Mouse (Mus musculus) brain, embryonic 14.5 days (tissue): ENCODE measurements around the gene Sorcs3. TPM values are rescaled to one million over a fixed set of nuclear protein-coding genes. Genes with fewer than 3 reads are reported as not detected.

Experiments
- DNase-seq: peaks from one replicate; pipeline ENCODE4 v3.0.0-alpha.2; 2011; ENCODE audit warnings: low read depth
- CTCF ChIP-seq: fragments of 200-500 bp; IDR thresholded peaks from 2 replicates; pipeline ENCODE4 v1.5.1; 2012; ENCODE audit warnings: inconsistent platforms, mild to moderate bottlenecking, moderate library complexity, borderline replicate concordance; ENCODE audit not compliant: insufficient read depth, insufficient read length; ENCODE audit errors: extremely low read depth
- POLR2A ChIP-seq: fragments of 200-500 bp; IDR thresholded peaks from 2 replicates; pipeline ENCODE4 v1.6.1; 2012; ENCODE audit warnings: mild to moderate bottlenecking, inconsistent platforms, borderline replicate concordance; ENCODE audit not compliant: poor library complexity, insufficient read depth, insufficient read length, severe bottlenecking; ENCODE audit errors: extremely low read depth
- polyA plus RNA-seq: library from polyadenylated mRNA; depleted of rRNA; stranded (reverse); fragments of >200 nt; gene quantifications from 2 replicates; pipeline ENCODE4 v1.2.3, GENCODE M21; 2012

The Sorcs3 gene
- polyA plus RNA-seq, 1 experiment, result 14.6 TPM

- no peak for DNase-seq
These were observed 270.1 kb downstream of the Sorcs3 start for GRCm38 (mm10) chr19:48475784-48476410.

GRCm38 (mm10) chr19:48478864-48479263 is 273.0 kb downstream of the Sorcs3 start:
- TF ChIP-seq CTCF (no peak), POLR2A (no peak)
- no peak for DNase-seq

More at GRCm38 (mm10) chr19:48475784-48476410, 270.1 kb downstream of the Sorcs3 start:
- TF ChIP-seq POLR2A (no peak), CTCF (no peak)

- peak; percentile 78 for DNase-seq
- TF ChIP-seq CTCF (no peak), POLR2A (no peak)
These were observed 277.1 kb downstream of the Sorcs3 start for GRCm38 (mm10) chr19:48482946-48483345.

- DNase-seq, result peak; percentile 53
- TF ChIP-seq POLR2A (no peak), CTCF (no peak)
These were observed 285.3 kb downstream of the Sorcs3 start for GRCm38 (mm10) chr19:48491111-48491510.

GRCm38 (mm10) chr19:48503896-48504620 is 298.2 kb downstream of the Sorcs3 start:
- TF ChIP-seq POLR2A (no peak), CTCF (no peak)
- no peak for DNase-seq

GRCm38 (mm10) chr19:48523803-48524202 is 318.0 kb downstream of the Sorcs3 start:
- no peak for TF ChIP-seq CTCF
- no peak for TF ChIP-seq POLR2A
- no peak for DNase-seq

- TF ChIP-seq CTCF (no peak), POLR2A (no peak)
- peak; percentile 35 for DNase-seq
These were observed 318.8 kb downstream of the Sorcs3 start for GRCm38 (mm10) chr19:48524527-48525214.

- no peak for DNase-seq
- TF ChIP-seq POLR2A, result no peak
- no peak for TF ChIP-seq CTCF
These were observed 327.8 kb downstream of the Sorcs3 start for GRCm38 (mm10) chr19:48533582-48533981.

- no peak for DNase-seq
- TF ChIP-seq CTCF (no peak), POLR2A (no peak)
These were observed 338.5 kb downstream of the Sorcs3 start for GRCm38 (mm10) chr19:48544294-48544693.

- peak; percentile 88 for DNase-seq
- TF ChIP-seq POLR2A (no peak), CTCF (no peak)
These were observed 339.8 kb downstream of the Sorcs3 start for GRCm38 (mm10) chr19:48545421-48546132.

- DNase-seq, result peak; percentile 56
These were observed 340.3 kb downstream of the Sorcs3 start for GRCm38 (mm10) chr19:48546133-48546448.

More at GRCm38 (mm10) chr19:48546133-48546448, 340.3 kb downstream of the Sorcs3 start:
- TF ChIP-seq CTCF, result no peak
- TF ChIP-seq POLR2A, result no peak
